Mouse (Mus musculus): ENCODE results near the gene Fut8. TPM values are rescaled to one million over a fixed set of nuclear protein-coding genes. Genes with fewer than 3 reads are reported as not detected.

The Fut8 gene
- polyA plus RNA-seq, 1 experiment, result 6.9 TPM

DNA sequence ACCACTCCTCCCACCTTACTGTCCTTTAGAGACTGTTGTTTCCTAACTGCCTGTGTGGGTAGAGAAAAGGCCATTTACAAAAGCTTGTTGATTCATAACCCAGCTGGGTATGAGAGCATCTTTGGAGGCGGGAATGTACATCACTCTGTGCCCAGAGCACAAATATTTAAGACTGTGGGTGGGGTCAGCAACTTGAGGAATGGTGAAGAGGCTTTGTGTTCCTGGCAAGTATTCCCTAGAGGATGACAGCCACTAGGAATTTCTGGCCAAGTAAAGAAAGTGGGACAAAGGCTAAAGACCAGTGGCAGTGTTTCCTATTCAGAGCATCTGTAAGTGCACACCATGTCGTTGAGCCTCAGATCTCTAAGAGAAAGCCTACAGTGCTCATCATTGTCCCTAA, 242.0 kb downstream of the Fut8 start:
- Histone ChIP-seq H3K9me3 (no peaks in the 10 kb centered on the region), H3K4me1 (peaks cover 12% of the 10 kb centered on the region), H3K27me3 (replicated peaks) (no peaks in the 10 kb centered on the region), H3K36me3 (replicated peaks; ENCODE audit: low read length) (peaks cover 37% of the 10 kb centered on the region), H3K4me3 (replicated peaks) (no peak overlapping the region)
- TF ChIP-seq GATA1 (IDR thresholded peaks at IDR 0.05; ENCODE audit: borderline replicate concordance, low read length), result no peak
- no peak for TF ChIP-seq FLI1 (IDR thresholded peaks at IDR 0.05; ENCODE audit: low read length)

- H3K36me3 ChIP-seq (replicated peaks; ENCODE audit: low read length), result peaks cover 25% of the 10 kb centered on the region
- H3K4me3 ChIP-seq (replicated peaks), result no peak overlapping the region
- TF ChIP-seq GATA1 (IDR thresholded peaks at IDR 0.05; ENCODE audit: borderline replicate concordance, low read length) (no peak), FLI1 (IDR thresholded peaks at IDR 0.05; ENCODE audit: low read length) (no peak)
- no peaks in the 10 kb centered on the region for H3K9me3 ChIP-seq
- no peaks in the 10 kb centered on the region for H3K27me3 ChIP-seq (replicated peaks)
- H3K4me1 ChIP-seq, result peaks cover 12% of the 10 kb centered on the region
These were observed 243.2 kb downstream of the Fut8 start for GRCm38 (mm10) chr12:77481153-77481552.

DNA sequence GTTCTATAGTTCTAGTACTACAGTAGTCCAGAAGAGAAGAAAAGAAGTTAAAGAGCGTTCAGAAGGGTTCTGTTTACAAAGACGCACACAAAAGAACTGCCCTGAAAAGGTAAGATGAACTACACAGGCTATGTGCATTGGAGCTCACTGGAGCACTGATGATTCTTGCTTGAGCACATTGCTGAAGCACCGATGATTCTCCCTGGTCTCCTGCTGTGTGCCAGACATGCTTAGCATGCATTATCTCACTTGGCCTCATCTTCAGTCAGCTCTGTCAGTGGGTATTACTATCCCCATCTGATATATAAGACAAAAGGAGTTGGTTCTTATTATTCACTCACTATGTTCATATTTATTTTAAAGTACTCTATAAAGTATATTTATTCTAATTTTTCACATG, 243.9 kb downstream of the Fut8 start:
- H3K36me3 ChIP-seq (replicated peaks; ENCODE audit: low read length), result peaks cover 19% of the 10 kb centered on the region
- peaks cover 12% of the 10 kb centered on the region for H3K4me1 ChIP-seq
- H3K4me3 ChIP-seq (replicated peaks), result no peak overlapping the region
- no peaks in the 10 kb centered on the region for H3K27me3 ChIP-seq (replicated peaks)
- H3K9me3 ChIP-seq, result peaks cover 3% of the 10 kb centered on the region
- TF ChIP-seq FLI1 (IDR thresholded peaks at IDR 0.05; ENCODE audit: low read length) (no peak), GATA1 (IDR thresholded peaks at IDR 0.05; ENCODE audit: borderline replicate concordance, low read length) (no peak)

DNA sequence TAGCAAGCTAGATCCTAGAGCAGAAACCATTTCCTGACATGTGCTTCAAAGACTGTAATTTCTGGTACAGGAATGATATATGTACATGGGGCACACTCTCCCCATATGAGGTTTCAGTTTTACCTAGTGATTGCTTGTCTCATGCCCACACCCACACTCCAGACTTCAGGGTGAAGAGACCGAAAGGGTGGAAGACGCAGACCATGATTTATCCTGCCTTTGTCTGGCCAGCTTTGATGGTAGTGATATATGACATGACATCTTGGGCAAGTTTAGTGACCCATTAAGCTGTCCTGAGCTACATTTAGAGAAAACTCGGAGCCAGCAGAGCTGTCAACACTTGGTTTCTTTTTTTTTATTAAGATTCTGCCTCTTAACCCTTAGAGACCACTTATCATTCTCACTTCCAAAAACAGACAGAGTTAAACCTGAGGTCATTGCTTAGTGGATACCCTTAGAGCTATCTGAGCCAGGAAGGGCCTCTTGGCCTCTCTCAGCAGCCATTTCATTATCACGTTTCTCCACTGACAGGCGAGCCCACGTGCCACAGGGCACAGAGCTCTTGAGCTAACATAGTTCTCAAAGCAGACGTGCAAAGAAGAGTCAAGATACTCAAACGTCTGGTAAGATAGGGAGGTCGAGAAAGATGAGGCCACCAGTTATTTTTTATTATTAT, 245.4 kb downstream of the Fut8 start:
- TF ChIP-seq GATA1 (IDR thresholded peaks at IDR 0.05; ENCODE audit: borderline replicate concordance, low read length) (no peak), FLI1 (IDR thresholded peaks at IDR 0.05; ENCODE audit: low read length) (no peak)
- peaks cover 9% of the 10 kb centered on the region for H3K9me3 ChIP-seq
- peaks cover 2% of the 10 kb centered on the region for H3K27me3 ChIP-seq (replicated peaks)
- peaks cover 6% of the 10 kb centered on the region for H3K36me3 ChIP-seq (replicated peaks; ENCODE audit: low read length)
- H3K4me1 ChIP-seq, result peaks cover 12% of the 10 kb centered on the region
- H3K4me3 ChIP-seq (replicated peaks), result no peak overlapping the region

DNA sequence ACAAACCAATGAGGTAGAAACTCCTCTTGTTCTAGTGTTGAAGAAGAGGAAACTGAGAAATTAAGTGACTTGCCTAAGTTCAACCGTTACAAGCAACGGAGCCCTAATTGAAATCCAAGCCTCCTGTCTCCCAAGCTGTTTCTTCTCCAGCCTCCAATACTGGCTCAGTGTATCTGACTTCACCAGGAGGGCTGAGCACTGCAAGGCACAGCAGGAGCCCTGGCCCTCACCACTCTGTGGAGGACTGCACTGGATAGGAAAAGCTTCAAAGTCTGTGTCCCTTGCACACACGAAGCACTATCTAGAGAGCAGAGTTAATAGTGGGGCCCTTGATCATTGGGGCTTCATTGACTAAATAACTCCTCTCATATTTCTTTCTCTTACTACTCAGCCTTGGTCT, 246.8 kb downstream of the Fut8 start:
- H3K27me3 ChIP-seq (replicated peaks), result peaks cover 2% of the 10 kb centered on the region
- H3K4me3 ChIP-seq (replicated peaks), result no peak overlapping the region
- H3K9me3 ChIP-seq, result peaks cover 9% of the 10 kb centered on the region
- H3K4me1 ChIP-seq, result peaks cover 12% of the 10 kb centered on the region
- no peaks in the 10 kb centered on the region for H3K36me3 ChIP-seq (replicated peaks; ENCODE audit: low read length)
- TF ChIP-seq GATA1 (IDR thresholded peaks at IDR 0.05; ENCODE audit: borderline replicate concordance, low read length), result no peak

DNA sequence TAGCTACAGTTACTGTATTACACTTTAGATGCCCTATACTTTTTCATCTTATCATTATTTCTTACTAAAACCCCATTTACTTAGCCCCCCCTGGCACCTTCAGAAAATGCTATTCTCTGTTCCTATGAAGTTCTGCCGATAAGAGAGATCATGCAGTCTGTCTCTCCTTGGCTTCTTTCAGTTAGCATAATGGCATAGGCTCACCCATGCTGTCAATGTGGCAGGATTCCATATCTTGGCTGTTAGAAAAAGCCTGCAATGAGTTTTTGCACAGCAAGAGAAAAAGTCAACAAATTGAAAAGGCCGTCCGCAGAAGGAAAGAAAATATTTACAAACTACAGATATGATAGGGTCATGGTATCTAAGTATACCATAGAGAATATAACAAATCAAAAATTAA, 253.6 kb downstream of the Fut8 start:
- TF ChIP-seq FLI1 (IDR thresholded peaks at IDR 0.05; ENCODE audit: low read length), result no peak
- no peak for TF ChIP-seq GATA1 (IDR thresholded peaks at IDR 0.05; ENCODE audit: borderline replicate concordance, low read length)
- no peak overlapping the region for H3K4me3 ChIP-seq (replicated peaks)
- H3K9me3 ChIP-seq, result peaks cover 9% of the 10 kb centered on the region
- H3K27me3 ChIP-seq (replicated peaks), result peaks cover 11% of the 10 kb centered on the region
- H3K4me1 ChIP-seq, result no peaks in the 10 kb centered on the region
- no peaks in the 10 kb centered on the region for H3K36me3 ChIP-seq (replicated peaks; ENCODE audit: low read length)

GRCm38 (mm10) chr12:77495781-77496180, 257.9 kb downstream of the Fut8 start:
- TF ChIP-seq FLI1 (IDR thresholded peaks at IDR 0.05; ENCODE audit: low read length), result no peak
- TF ChIP-seq GATA1 (IDR thresholded peaks at IDR 0.05; ENCODE audit: borderline replicate concordance, low read length), result no peak
- no peaks in the 10 kb centered on the region for H3K4me1 ChIP-seq
- H3K36me3 ChIP-seq (replicated peaks; ENCODE audit: low read length), result no peaks in the 10 kb centered on the region
- no peak overlapping the region for H3K4me3 ChIP-seq (replicated peaks)
- H3K27me3 ChIP-seq (replicated peaks), result peaks cover 7% of the 10 kb centered on the region
- H3K9me3 ChIP-seq, result no peaks in the 10 kb centered on the region

GRCm38 (mm10) chr12:77498153-77498552, 260.2 kb downstream of the Fut8 start:
- H3K4me3 ChIP-seq (replicated peaks), result no peak overlapping the region
- no peaks in the 10 kb centered on the region for H3K9me3 ChIP-seq
- peaks cover 15% of the 10 kb centered on the region for H3K4me1 ChIP-seq
- H3K27me3 ChIP-seq (replicated peaks), result peaks cover 10% of the 10 kb centered on the region
- no peaks in the 10 kb centered on the region for H3K36me3 ChIP-seq (replicated peaks; ENCODE audit: low read length)
- TF ChIP-seq GATA1 (IDR thresholded peaks at IDR 0.05; ENCODE audit: borderline replicate concordance, low read length) (no peak), FLI1 (IDR thresholded peaks at IDR 0.05; ENCODE audit: low read length) (no peak)

GRCm38 (mm10) chr12:77500439-77501055, 262.6 kb downstream of the Fut8 start:
- H3K9me3 ChIP-seq, result no peaks in the 10 kb centered on the region
- no peaks in the 10 kb centered on the region for H3K36me3 ChIP-seq (replicated peaks; ENCODE audit: low read length)
- TF ChIP-seq GATA1 (IDR thresholded peaks at IDR 0.05; ENCODE audit: borderline replicate concordance, low read length), result no peak
- TF ChIP-seq FLI1 (IDR thresholded peaks at IDR 0.05; ENCODE audit: low read length), result no peak
- no peak overlapping the region for H3K4me3 ChIP-seq (replicated peaks)
- H3K4me1 ChIP-seq, result peaks cover 15% of the 10 kb centered on the region
- H3K27me3 ChIP-seq (replicated peaks), result peaks cover 21% of the 10 kb centered on the region

GRCm38 (mm10) chr12:77501466-77502240, 263.7 kb downstream of the Fut8 start:
- H3K4me3 ChIP-seq (replicated peaks), result no peak overlapping the region
- peaks cover 18% of the 10 kb centered on the region for H3K27me3 ChIP-seq (replicated peaks)
- no peaks in the 10 kb centered on the region for H3K36me3 ChIP-seq (replicated peaks; ENCODE audit: low read length)
- peaks cover 15% of the 10 kb centered on the region for H3K4me1 ChIP-seq
- no peaks in the 10 kb centered on the region for H3K9me3 ChIP-seq
- no peak for TF ChIP-seq FLI1 (IDR thresholded peaks at IDR 0.05; ENCODE audit: low read length)
- TF ChIP-seq GATA1 (IDR thresholded peaks at IDR 0.05; ENCODE audit: borderline replicate concordance, low read length), result no peak
